Mouse (Mus musculus): Measurements from ENCODE around the gene Usp2. TPM values are rescaled to one million over a fixed set of nuclear protein-coding genes. Genes with fewer than 3 reads are reported as not detected.

Gene Usp2
- not detected in 2 replicates for polyA plus RNA-seq (2012; ENCODE audit: insufficient read depth, insufficient read length, low replicate concordance, missing spikeins)

- Histone ChIP-seq H3K27ac (ENCODE audit: insufficient read depth, low read depth, low read length) (peak within 1 kb of the TSS; percentile 79), H3K4me3 (ENCODE audit: insufficient read depth, low read depth, low read length) (peak within 1 kb of the TSS; percentile 65), H3K4me1 (ENCODE audit: control insufficient read depth, insufficient read depth, low read length) (peaks cover 13% of the 10 kb centered on the region)
- TF ChIP-seq POLR2A (IDR thresholded peaks at IDR 0.05; ENCODE audit: insufficient read depth, low read depth, low read length), result peak; percentile 39; the same call in 1 of the 2 replicates
- peak; percentile 81 for TF ChIP-seq CTCF (IDR thresholded peaks at IDR 0.05; ENCODE audit: insufficient read depth, low read depth, low read length)
- under 1% methylated on average over 38 of the region's 38 CpGs for WGBS
Measured at GRCm38 (mm10) chr9:44066785-44067225, at the start of gene Usp2. Gene Usp2, plus strand, starts transcription at chr9:44067021.

DNA sequence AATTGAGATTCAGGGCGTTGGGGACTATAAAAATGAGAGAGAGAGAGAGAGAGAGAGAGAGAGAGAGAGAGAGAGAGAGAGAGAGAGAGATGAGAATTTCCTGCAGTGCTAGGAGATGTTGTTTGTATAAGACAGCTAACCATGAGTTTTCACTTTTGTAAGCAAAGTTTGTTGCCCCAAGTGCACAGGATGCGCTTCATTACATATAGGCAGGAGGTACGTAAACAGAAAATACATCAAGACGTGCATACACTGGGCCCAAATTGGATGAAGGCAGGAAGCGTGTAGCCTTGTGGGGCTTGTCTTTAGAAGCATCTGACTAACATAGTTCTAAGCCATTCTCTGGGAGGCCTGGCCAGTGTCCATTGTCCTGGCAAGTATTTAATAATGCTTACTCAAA is 49.0 kb upstream of the Usp2 start:
- H3K27ac ChIP-seq (ENCODE audit: insufficient read depth, low read depth, low read length), result no peak overlapping the region
- no peak overlapping the region for H3K4me3 ChIP-seq (ENCODE audit: insufficient read depth, low read depth, low read length)
- TF ChIP-seq POLR2A (IDR thresholded peaks at IDR 0.05; ENCODE audit: insufficient read depth, low read depth, low read length) (no peak), CTCF (IDR thresholded peaks at IDR 0.05; ENCODE audit: insufficient read depth, low read depth, low read length) (no peak)
- WGBS, result 89% methylated on average over 5 of the region's 5 CpGs
- peaks cover 6% of the 10 kb centered on the region; the same call in 1 of the 2 replicates for H3K4me1 ChIP-seq (ENCODE audit: control insufficient read depth, insufficient read depth, low read length)

GRCm38 (mm10) chr9:44020001-44020400 is 46.8 kb upstream of the Usp2 start:
- 85% methylated on average over 7 of the region's 7 CpGs for WGBS
- H3K4me1 ChIP-seq (ENCODE audit: control insufficient read depth, insufficient read depth, low read length), result no peaks in the 10 kb centered on the region

DNA sequence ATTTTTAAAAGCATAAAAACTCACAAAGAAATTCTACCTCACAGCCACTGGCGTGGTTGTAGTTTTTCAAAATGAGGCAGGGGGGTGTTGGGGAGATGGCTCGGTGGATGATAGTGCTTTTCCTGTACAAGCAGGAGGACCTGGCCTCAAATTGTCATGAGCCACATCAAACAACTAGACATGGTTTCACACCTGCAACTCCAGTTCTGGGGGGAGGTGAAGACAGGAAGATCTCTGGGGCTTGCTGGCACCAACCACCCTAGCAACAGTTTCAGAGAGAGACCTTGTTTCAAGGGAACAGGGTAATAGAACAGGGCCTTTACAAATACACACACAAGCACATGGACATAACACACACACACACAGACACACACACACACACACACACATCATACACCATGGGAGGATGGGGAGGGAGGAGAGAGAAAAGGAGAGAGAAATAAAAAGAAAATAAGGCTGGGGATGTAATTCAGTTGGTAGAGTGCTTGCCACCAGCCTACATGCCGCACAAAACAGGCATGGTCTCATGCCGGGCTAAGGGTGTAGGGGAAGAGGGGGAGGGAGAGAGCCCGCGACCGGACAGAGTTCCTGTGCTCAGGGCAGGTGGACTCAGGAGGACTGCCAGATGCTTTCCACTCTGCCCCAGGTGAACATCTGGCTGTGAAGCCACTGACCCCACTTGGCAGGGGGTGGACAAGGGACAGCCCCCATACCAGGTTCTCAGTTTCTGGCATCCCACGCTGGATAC is 44.5 kb upstream of the Usp2 start:
- TF ChIP-seq POLR2A (IDR thresholded peaks at IDR 0.05; ENCODE audit: insufficient read depth, low read depth, low read length) (no peak), CTCF (IDR thresholded peaks at IDR 0.05; ENCODE audit: insufficient read depth, low read depth, low read length) (no peak)
- Histone ChIP-seq H3K4me1 (ENCODE audit: control insufficient read depth, insufficient read depth, low read length) (no peaks in the 10 kb centered on the region), H3K27ac (ENCODE audit: insufficient read depth, low read depth, low read length) (no peak overlapping the region), H3K4me3 (ENCODE audit: insufficient read depth, low read depth, low read length) (no peak overlapping the region)
- 81% methylated on average over 8 of the region's 8 CpGs for WGBS

More at GRCm38 (mm10) chr9:44020001-44020400, 46.8 kb upstream of the Usp2 start:
- TF ChIP-seq CTCF (IDR thresholded peaks at IDR 0.05; ENCODE audit: insufficient read depth, low read depth, low read length), result no peak
- no peak for TF ChIP-seq POLR2A (IDR thresholded peaks at IDR 0.05; ENCODE audit: insufficient read depth, low read depth, low read length)
- no peak overlapping the region for H3K4me3 ChIP-seq (ENCODE audit: insufficient read depth, low read depth, low read length)
- no peak overlapping the region for H3K27ac ChIP-seq (ENCODE audit: insufficient read depth, low read depth, low read length)

GRCm38 (mm10) chr9:44024096-44024495 is 42.7 kb upstream of the Usp2 start:
- Histone ChIP-seq H3K4me1 (ENCODE audit: control insufficient read depth, insufficient read depth, low read length) (no peaks in the 10 kb centered on the region), H3K27ac (ENCODE audit: insufficient read depth, low read depth, low read length) (no peak overlapping the region), H3K4me3 (ENCODE audit: insufficient read depth, low read depth, low read length) (no peak overlapping the region)
- no peak for TF ChIP-seq POLR2A (IDR thresholded peaks at IDR 0.05; ENCODE audit: insufficient read depth, low read depth, low read length)
- WGBS, result 64% methylated on average over 3 of the region's 3 CpGs

GRCm38 (mm10) chr9:44029580-44030236 is 37.1 kb upstream of the Usp2 start:
- no peak overlapping the region for H3K27ac ChIP-seq (ENCODE audit: insufficient read depth, low read depth, low read length)
- WGBS, result 67% methylated on average over 5 of the region's 5 CpGs
- H3K4me3 ChIP-seq (ENCODE audit: insufficient read depth, low read depth, low read length), result no peak overlapping the region
- TF ChIP-seq POLR2A (IDR thresholded peaks at IDR 0.05; ENCODE audit: insufficient read depth, low read depth, low read length), result no peak
- TF ChIP-seq CTCF (IDR thresholded peaks at IDR 0.05; ENCODE audit: insufficient read depth, low read depth, low read length), result no peak
- H3K4me1 ChIP-seq (ENCODE audit: control insufficient read depth, insufficient read depth, low read length), result no peaks in the 10 kb centered on the region

DNA sequence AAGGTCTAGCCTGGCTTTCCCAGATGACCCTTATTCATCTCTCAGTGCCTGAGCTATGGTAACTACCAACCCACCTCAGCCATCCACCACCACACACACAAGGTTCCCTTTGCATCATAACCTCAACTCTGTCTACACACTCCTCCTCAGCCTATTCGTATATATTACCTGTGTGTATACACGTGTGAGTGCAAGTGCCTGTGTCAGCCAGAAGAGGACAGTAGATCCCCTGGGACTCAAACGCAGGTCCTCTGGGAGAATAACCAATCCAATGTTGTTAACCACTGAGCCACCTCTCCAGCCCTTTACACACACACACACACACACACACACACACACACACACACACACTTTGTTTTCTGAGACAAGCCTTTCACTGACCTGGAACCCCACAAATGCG is 36.2 kb upstream of the Usp2 start:
- 95% methylated on average over 4 of the region's 4 CpGs for WGBS
- H3K4me1 ChIP-seq (ENCODE audit: control insufficient read depth, insufficient read depth, low read length), result no peaks in the 10 kb centered on the region
- H3K27ac ChIP-seq (ENCODE audit: insufficient read depth, low read depth, low read length), result no peak overlapping the region
- H3K4me3 ChIP-seq (ENCODE audit: insufficient read depth, low read depth, low read length), result no peak overlapping the region
- TF ChIP-seq POLR2A (IDR thresholded peaks at IDR 0.05; ENCODE audit: insufficient read depth, low read depth, low read length) (no peak), CTCF (IDR thresholded peaks at IDR 0.05; ENCODE audit: insufficient read depth, low read depth, low read length) (no peak)

GRCm38 (mm10) chr9:44031079-44031478 is 35.7 kb upstream of the Usp2 start:
- 86% methylated on average over 5 of the region's 5 CpGs for WGBS
- Histone ChIP-seq H3K4me3 (ENCODE audit: insufficient read depth, low read depth, low read length) (no peak overlapping the region), H3K27ac (ENCODE audit: insufficient read depth, low read depth, low read length) (no peak overlapping the region), H3K4me1 (ENCODE audit: control insufficient read depth, insufficient read depth, low read length) (no peaks in the 10 kb centered on the region)
- TF ChIP-seq POLR2A (IDR thresholded peaks at IDR 0.05; ENCODE audit: insufficient read depth, low read depth, low read length) (no peak), CTCF (IDR thresholded peaks at IDR 0.05; ENCODE audit: insufficient read depth, low read depth, low read length) (no peak)

GRCm38 (mm10) chr9:44031946-44032345 is 34.9 kb upstream of the Usp2 start:
- 81% methylated on average over 4 of the region's 4 CpGs for WGBS
- Histone ChIP-seq H3K27ac (ENCODE audit: insufficient read depth, low read depth, low read length) (no peak overlapping the region), H3K4me1 (ENCODE audit: control insufficient read depth, insufficient read depth, low read length) (no peaks in the 10 kb centered on the region), H3K4me3 (ENCODE audit: insufficient read depth, low read depth, low read length) (no peak overlapping the region)
- TF ChIP-seq POLR2A (IDR thresholded peaks at IDR 0.05; ENCODE audit: insufficient read depth, low read depth, low read length) (no peak), CTCF (IDR thresholded peaks at IDR 0.05; ENCODE audit: insufficient read depth, low read depth, low read length) (no peak)

Measured in olfactory bulb, adult 2 months (tissue).